Mouse (Mus musculus) liver, embryonic 16.5 days (tissue): ENCODE data around the gene Vps13d. TPM values are rescaled to one million over a fixed set of nuclear protein-coding genes. Genes with fewer than 3 reads are reported as not detected.

Experiments
- ATAC-seq: fragments of 200-750 bp; cut with Nextera tagmentation; 2 replicates; pipeline ENCODE4 v1.8.0; 2017; ENCODE audit warnings: low read depth, mild to moderate bottlenecking, moderate number of reproducible peaks, moderate library complexity
- H3K27ac ChIP-seq: fragments of 300-500 bp; sonication (generic); 2 replicates; pipeline ENCODE4 v1.5.1; 2014; ENCODE audit warnings: mild to moderate bottlenecking, low read length
- H3K27me3 ChIP-seq: fragments of 300-500 bp; sonication (generic); 2 replicates; pipeline ENCODE4 v1.6.1; 2014; ENCODE audit warnings: low read depth, low read length, mixed read lengths; ENCODE audit not compliant: control insufficient read depth, insufficient read depth
- H3K36me3 ChIP-seq: fragments of 300-500 bp; sonication (generic); 2 replicates; pipeline ENCODE4 v1.6.1; 2014; ENCODE audit warnings: mild to moderate bottlenecking; ENCODE audit not compliant: control insufficient read depth, insufficient read depth
- H3K4me1 ChIP-seq: fragments of 300-500 bp; sonication (generic); 2 replicates; pipeline ENCODE4 v1.6.1; 2014; ENCODE audit warnings: low read depth, low read length, mixed read lengths; ENCODE audit not compliant: control insufficient read depth
- H3K4me2 ChIP-seq: fragments of 300-500 bp; sonication (generic); 2 replicates; pipeline ENCODE4 v1.6.1; 2014; ENCODE audit warnings: low read depth, low read length, mixed read lengths
- H3K4me3 ChIP-seq: fragments of 300-500 bp; sonication (generic); 2 replicates; pipeline ENCODE4 v1.5.1; 2014; ENCODE audit warnings: low read depth, mild to moderate bottlenecking, low read length
- H3K9ac ChIP-seq: fragments of 300-500 bp; sonication (generic); 2 replicates; pipeline ENCODE4 v1.6.1; 2014; ENCODE audit warnings: low read depth, low read length
- H3K9me3 ChIP-seq: fragments of 300-500 bp; sonication (generic); replicated peaks from 2 replicates; pipeline ENCODE4 v1.6.1; 2016; ENCODE audit warnings: low read length; ENCODE audit not compliant: control insufficient read depth
- WGBS: fragments of 180-500 bp; shearing (Covaris S2); extraction: QIAGEN DNeasy Blood & Tissue Kit; methylation state at CpG from one replicate; pipeline ENCODE4 v1.1.7; 2014; ENCODE audit not compliant: insufficient replicate concordance; 5-methylcytosine and 5-hydroxymethylcytosine counted together
- polyA plus RNA-seq: library from polyadenylated mRNA; unstranded; fragments of >200 nt; fragmentation: Nextera tagmentation; extraction: Ambion mirVana; gene quantifications from 2 replicates; pipeline ENCODE4 v1.2.1, GENCODE M21; 2015

Vps13d gene
- polyA plus RNA-seq, 1 experiment from 2014 or later = 3.7 TPM

DNA sequence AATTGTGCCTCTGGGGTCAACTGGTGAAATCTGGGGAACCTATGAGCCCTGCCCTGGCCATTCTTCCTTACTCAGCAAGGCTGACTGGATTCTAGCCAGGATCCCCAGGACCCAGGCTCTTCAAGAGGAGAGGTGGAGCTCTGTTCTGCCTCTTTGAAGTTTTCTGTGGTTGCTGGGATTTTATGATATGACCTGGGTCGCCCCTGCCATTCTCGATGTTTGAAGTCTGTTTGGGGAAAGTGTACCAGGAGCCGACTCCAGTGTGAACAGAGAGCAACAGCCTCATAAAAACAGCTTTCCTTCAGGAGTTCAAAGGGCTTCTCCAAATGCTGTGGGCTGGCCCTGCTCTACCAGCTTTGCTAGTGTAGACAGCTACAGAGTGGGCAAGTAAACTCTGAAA is 185.4 kb downstream of the Vps13d start:
- H3K4me1 ChIP-seq = peaks cover 5% of the 10 kb centered on the region
- no peaks in the 10 kb centered on the region for H3K27me3 ChIP-seq
- ATAC-seq = no peak
- H3K36me3 ChIP-seq = no peaks in the 10 kb centered on the region; the same call in 1 of the 2 replicates
- no peak overlapping the region for H3K9ac ChIP-seq
- 64% methylated on average over 3 of the region's 3 CpGs for WGBS
- H3K9me3 ChIP-seq = no peaks in the 10 kb centered on the region
- no peak overlapping the region for H3K4me2 ChIP-seq
- H3K4me3 ChIP-seq = no peak overlapping the region
- no peak overlapping the region for H3K27ac ChIP-seq

- H3K27ac ChIP-seq = no peak overlapping the region
- ATAC-seq = no peak
- peaks cover 6% of the 10 kb centered on the region for H3K4me1 ChIP-seq
- H3K9ac ChIP-seq = no peak overlapping the region
- H3K4me2 ChIP-seq = no peak overlapping the region
- WGBS = 77% methylated on average over 4 of the region's 4 CpGs
- H3K27me3 ChIP-seq = no peaks in the 10 kb centered on the region
- H3K9me3 ChIP-seq = no peaks in the 10 kb centered on the region
- no peaks in the 10 kb centered on the region for H3K36me3 ChIP-seq
- H3K4me3 ChIP-seq = no peak overlapping the region
Observed at GRCm38 (mm10) chr4:145005943-145006545, 188.8 kb downstream of the Vps13d start.

- Histone ChIP-seq H3K4me1 (peaks cover 20% of the 10 kb centered on the region), H3K27ac (no peak overlapping the region), H3K36me3 (no peaks in the 10 kb centered on the region), H3K4me2 (no peak overlapping the region), H3K27me3 (no peaks in the 10 kb centered on the region), H3K4me3 (no peak overlapping the region), H3K9ac (no peak overlapping the region), H3K9me3 (no peaks in the 10 kb centered on the region)
- 72% methylated on average over 6 of the region's 6 CpGs for WGBS
- ATAC-seq = no peak
Observed at GRCm38 (mm10) chr4:145004176-145004575, 190.6 kb downstream of the Vps13d start.

GRCm38 (mm10) chr4:145002733-145003132 is 192.1 kb downstream of the Vps13d start:
- Histone ChIP-seq H3K9ac (no peak overlapping the region), H3K9me3 (no peaks in the 10 kb centered on the region), H3K4me2 (no peak overlapping the region), H3K4me1 (peaks cover 34% of the 10 kb centered on the region), H3K4me3 (no peak overlapping the region), H3K36me3 (no peaks in the 10 kb centered on the region), H3K27ac (no peak overlapping the region), H3K27me3 (no peaks in the 10 kb centered on the region)
- no peak for ATAC-seq
- WGBS = 76% methylated on average over 1 of the region's 1 CpGs

DNA sequence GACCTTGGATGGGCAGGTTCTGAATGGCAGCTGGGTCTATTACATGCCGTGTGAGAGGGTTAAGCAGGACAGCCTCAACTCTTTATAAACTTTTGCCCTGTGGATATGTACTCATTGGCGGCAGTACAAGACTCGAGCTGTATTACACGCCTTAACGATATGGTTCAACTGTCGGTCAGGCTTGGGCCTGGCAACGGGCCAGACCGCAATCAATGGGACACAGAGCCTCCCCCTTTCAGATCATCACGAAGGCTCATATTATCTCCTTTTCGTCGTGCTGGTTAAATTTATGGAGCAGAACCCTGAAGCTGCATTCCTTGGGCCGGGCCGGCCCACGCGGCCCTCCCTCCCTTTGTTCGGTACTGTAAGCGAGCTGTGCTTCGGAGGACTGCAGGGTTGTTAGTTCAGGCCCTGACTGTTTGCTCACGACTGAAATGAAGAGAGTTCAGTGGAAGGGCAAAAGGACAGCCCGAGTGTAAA is 194.9 kb downstream of the Vps13d start:
- H3K4me3 ChIP-seq = no peak overlapping the region
- H3K9ac ChIP-seq = peak overlapping the region; percentile 26; the same call in 1 of the 2 replicates
- H3K27ac ChIP-seq = peak overlapping the region; percentile 81
- no peaks in the 10 kb centered on the region for H3K9me3 ChIP-seq
- WGBS = 46% methylated on average over 20 of the region's 20 CpGs
- peak; percentile 87 for ATAC-seq
- H3K4me2 ChIP-seq = peak overlapping the region; percentile 18; the same call in 1 of the 2 replicates
- peaks cover 47% of the 10 kb centered on the region for H3K4me1 ChIP-seq
- H3K36me3 ChIP-seq = no peaks in the 10 kb centered on the region
- H3K27me3 ChIP-seq = no peaks in the 10 kb centered on the region

DNA sequence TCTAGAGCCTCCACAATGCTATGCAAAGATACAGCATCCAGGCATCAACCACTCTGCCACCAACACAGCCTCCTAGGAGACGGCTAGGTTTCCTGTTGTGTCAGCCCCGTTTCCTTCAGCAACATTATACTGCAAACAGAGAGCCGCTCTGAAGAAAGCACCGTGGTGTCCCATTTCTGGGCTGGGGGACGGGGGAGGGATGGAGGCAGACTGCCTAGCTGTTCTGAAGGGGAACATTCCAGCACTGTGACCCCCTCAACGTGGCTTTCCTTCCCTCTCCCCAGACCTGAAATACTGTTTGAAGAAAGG is 195.3 kb downstream of the Vps13d start:
- peak; percentile 38 for ATAC-seq
- Histone ChIP-seq H3K27me3 (no peaks in the 10 kb centered on the region), H3K27ac (peak overlapping the region; percentile 81), H3K4me1 (peaks cover 47% of the 10 kb centered on the region), H3K9me3 (no peaks in the 10 kb centered on the region), H3K36me3 (no peaks in the 10 kb centered on the region), H3K4me2 (peak overlapping the region; percentile 18; the same call in 1 of the 2 replicates), H3K9ac (peak overlapping the region; percentile 26; the same call in 1 of the 2 replicates), H3K4me3 (no peak overlapping the region)
- WGBS = 23% methylated on average over 6 of the region's 6 CpGs

GRCm38 (mm10) chr4:144998808-144999571 is 195.8 kb downstream of the Vps13d start:
- 52% methylated on average over 2 of the region's 2 CpGs for WGBS
- Histone ChIP-seq H3K4me3 (no peak overlapping the region), H3K27me3 (no peaks in the 10 kb centered on the region), H3K9me3 (no peaks in the 10 kb centered on the region), H3K4me1 (peaks cover 47% of the 10 kb centered on the region), H3K9ac (no peak overlapping the region), H3K27ac (peak overlapping the region; percentile 81), H3K36me3 (no peaks in the 10 kb centered on the region), H3K4me2 (no peak overlapping the region)
- no peak for ATAC-seq

DNA sequence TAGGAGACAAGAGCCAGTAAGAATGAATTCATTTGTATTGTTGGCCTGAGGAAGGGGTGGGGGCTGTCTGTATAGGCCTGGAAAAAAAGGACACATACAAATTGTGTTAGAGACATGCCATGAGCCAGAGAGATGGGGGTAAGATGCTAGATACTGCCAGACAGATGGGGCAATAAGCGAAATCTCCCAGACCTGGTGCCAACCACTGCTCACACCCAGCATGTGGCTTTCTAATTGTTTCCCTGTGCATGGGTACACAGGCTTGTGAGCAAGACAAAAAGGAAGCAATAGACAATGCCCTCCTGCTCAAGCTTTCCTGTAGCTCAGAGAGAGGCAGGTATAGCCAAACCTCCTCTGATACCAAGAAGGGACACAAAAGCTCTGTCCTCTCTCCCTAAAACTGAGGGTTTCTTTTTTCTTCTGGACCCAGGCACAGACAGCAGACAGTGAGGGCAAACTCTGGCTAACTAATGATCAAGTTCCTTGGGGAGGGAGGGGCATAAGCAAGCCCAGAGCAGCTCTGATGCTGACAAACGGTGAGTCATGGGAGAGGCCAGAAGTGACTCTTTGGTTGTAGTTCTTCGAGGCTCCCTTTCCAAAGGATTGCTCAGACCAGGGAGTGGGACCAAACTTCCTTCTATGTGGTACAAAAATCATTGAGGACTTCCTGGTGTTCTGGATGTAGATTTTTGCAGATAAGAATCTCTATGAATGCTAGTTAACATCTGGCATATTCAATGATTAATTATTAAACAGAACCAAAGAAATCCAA is 196.7 kb downstream of the Vps13d start:
- no peak for ATAC-seq
- 39% methylated on average over 3 of the region's 3 CpGs for WGBS
- Histone ChIP-seq H3K9me3 (no peaks in the 10 kb centered on the region), H3K4me1 (peaks cover 48% of the 10 kb centered on the region), H3K27ac (peak overlapping the region; percentile 81; the same call in 1 of the 2 replicates), H3K27me3 (no peaks in the 10 kb centered on the region), H3K36me3 (no peaks in the 10 kb centered on the region), H3K9ac (no peak overlapping the region), H3K4me3 (no peak overlapping the region), H3K4me2 (no peak overlapping the region)
